Mouse (Mus musculus): Measurements from ENCODE around the gene 4930415O20Rik. TPM values are rescaled to one million over a fixed set of nuclear protein-coding genes. Genes with fewer than 3 reads are reported as not detected.
A peak's percentile ranks its signal among the peaks of the same experiment; 100 is the strongest.

4930415O20Rik gene
- total RNA-seq, 2 experiments from 2014 or later, result not detected

GRCm38 (mm10) chr15:98601832-98602190 is 31.0 kb downstream of the 4930415O20Rik start:
- peak; percentile 41 for ATAC-seq (replicated peaks; ENCODE audit: low FRiP score, low TSS enrichment, poor library complexity, severe bottlenecking)

- ATAC-seq (replicated peaks; ENCODE audit: low FRiP score, low TSS enrichment, poor library complexity, severe bottlenecking), result peak; percentile 58
Measured at GRCm38 (mm10) chr15:98602191-98602881, 31.5 kb downstream of the 4930415O20Rik start.

GRCm38 (mm10) chr15:98602921-98603458 is 32.2 kb downstream of the 4930415O20Rik start:
- peak; percentile 29; the same call in 1 of the 2 replicates for ATAC-seq (replicated peaks; ENCODE audit: low FRiP score, low TSS enrichment, poor library complexity, severe bottlenecking)

- ATAC-seq (replicated peaks; ENCODE audit: low FRiP score, low TSS enrichment, poor library complexity, severe bottlenecking), result no peak
Measured at GRCm38 (mm10) chr15:98604041-98604575, 33.3 kb downstream of the 4930415O20Rik start.

- peak; percentile 68 for ATAC-seq (replicated peaks; ENCODE audit: low FRiP score, low TSS enrichment, poor library complexity, severe bottlenecking)
Measured at GRCm38 (mm10) chr15:98606051-98606536, 35.3 kb downstream of the 4930415O20Rik start.

- no peak for ATAC-seq (replicated peaks; ENCODE audit: low FRiP score, low TSS enrichment, poor library complexity, severe bottlenecking)
Measured at GRCm38 (mm10) chr15:98606739-98607138, 35.9 kb downstream of the 4930415O20Rik start.

- ATAC-seq (replicated peaks; ENCODE audit: low FRiP score, low TSS enrichment, poor library complexity, severe bottlenecking), result no peak
Measured at GRCm38 (mm10) chr15:98607557-98607956, 36.8 kb downstream of the 4930415O20Rik start.

- no peak for ATAC-seq (replicated peaks; ENCODE audit: low FRiP score, low TSS enrichment, poor library complexity, severe bottlenecking)
Measured at GRCm38 (mm10) chr15:98608058-98608783, 37.4 kb downstream of the 4930415O20Rik start.

GRCm38 (mm10) chr15:98608784-98609250 is 38.0 kb downstream of the 4930415O20Rik start:
- no peak; the same call in 1 of the 2 replicates for ATAC-seq (replicated peaks; ENCODE audit: low FRiP score, low TSS enrichment, poor library complexity, severe bottlenecking)

GRCm38 (mm10) chr15:98609331-98610130 is 38.7 kb downstream of the 4930415O20Rik start, which contains the start of gene Adcy6:
Gene Adcy6 (minus strand): TSS chr15:98610076.
- no peak for ATAC-seq (replicated peaks; ENCODE audit: low FRiP score, low TSS enrichment, poor library complexity, severe bottlenecking)

- no peak for ATAC-seq (replicated peaks; ENCODE audit: low FRiP score, low TSS enrichment, poor library complexity, severe bottlenecking)
Measured at GRCm38 (mm10) chr15:98610131-98610633, 39.4 kb downstream of the 4930415O20Rik start.

GRCm38 (mm10) chr15:98612229-98612628 is 41.4 kb downstream of the 4930415O20Rik start:
- ATAC-seq (replicated peaks; ENCODE audit: low FRiP score, low TSS enrichment, poor library complexity, severe bottlenecking), result no peak

GRCm38 (mm10) chr15:98614551-98614950 is 43.7 kb downstream of the 4930415O20Rik start:
- peak; percentile 68 for ATAC-seq (replicated peaks; ENCODE audit: low FRiP score, low TSS enrichment, poor library complexity, severe bottlenecking)

GRCm38 (mm10) chr15:98614971-98615370 is 44.2 kb downstream of the 4930415O20Rik start:
- no peak for ATAC-seq (replicated peaks; ENCODE audit: low FRiP score, low TSS enrichment, poor library complexity, severe bottlenecking)

- ATAC-seq (replicated peaks; ENCODE audit: low FRiP score, low TSS enrichment, poor library complexity, severe bottlenecking), result no peak
Measured at GRCm38 (mm10) chr15:98615751-98616150, 44.9 kb downstream of the 4930415O20Rik start.

GRCm38 (mm10) chr15:98616362-98617175 is 45.8 kb downstream of the 4930415O20Rik start:
- peak; percentile 32 for ATAC-seq (replicated peaks; ENCODE audit: low FRiP score, low TSS enrichment, poor library complexity, severe bottlenecking)

- ATAC-seq (replicated peaks; ENCODE audit: low FRiP score, low TSS enrichment, poor library complexity, severe bottlenecking), result peak; percentile 44
Measured at GRCm38 (mm10) chr15:98617176-98617537, 46.4 kb downstream of the 4930415O20Rik start.

- ATAC-seq (replicated peaks; ENCODE audit: low FRiP score, low TSS enrichment, poor library complexity, severe bottlenecking), result no peak
Measured at GRCm38 (mm10) chr15:98622199-98622598, 51.4 kb downstream of the 4930415O20Rik start.

All from megakaryocyte-erythroid progenitor cell, adult 5-6 weeks (primary cell).